Mouse (Mus musculus): Measurements from ENCODE around the gene Hsp90ab1.

The Hsp90ab1 gene

DNA sequence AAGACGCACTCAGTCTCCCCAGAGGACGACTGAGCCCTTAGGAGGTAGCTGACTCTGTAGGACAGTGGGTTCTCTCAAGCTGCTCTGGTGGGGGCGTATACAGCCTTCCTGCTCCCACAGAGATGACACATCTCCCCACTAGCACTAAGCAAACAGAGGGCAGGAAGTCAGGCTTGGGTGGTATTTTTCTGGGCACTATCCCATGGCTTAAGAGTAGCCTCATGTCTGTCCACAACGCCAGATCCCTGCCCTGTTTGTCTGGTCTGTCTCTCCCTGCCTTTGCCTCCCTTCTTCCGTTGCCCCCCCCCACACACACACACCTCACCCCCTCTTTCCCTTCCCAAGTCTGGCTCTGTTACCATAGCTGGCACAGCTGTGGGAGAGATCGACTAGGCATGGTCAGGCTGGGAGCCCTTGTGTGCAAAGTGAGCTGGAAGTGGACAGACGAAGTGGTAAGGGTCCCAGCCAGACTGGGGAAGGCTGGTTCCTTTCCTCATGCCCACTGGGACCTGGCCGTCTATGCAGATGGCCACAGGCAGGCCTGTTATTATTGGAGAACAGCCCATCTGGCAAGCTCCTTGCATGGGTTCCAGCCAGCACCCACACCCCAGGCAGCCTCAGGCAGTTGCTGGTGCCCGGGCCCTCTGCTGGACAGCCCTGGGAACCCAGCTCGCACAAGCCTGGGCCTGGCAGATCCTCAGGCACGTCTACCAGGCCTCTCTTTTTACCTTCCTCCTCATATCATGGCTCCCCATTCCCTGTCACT, 23.7 kb upstream of the Hsp90ab1 start:
- no peak for DNase-seq (ENCODE audit: low spot score)

DNA sequence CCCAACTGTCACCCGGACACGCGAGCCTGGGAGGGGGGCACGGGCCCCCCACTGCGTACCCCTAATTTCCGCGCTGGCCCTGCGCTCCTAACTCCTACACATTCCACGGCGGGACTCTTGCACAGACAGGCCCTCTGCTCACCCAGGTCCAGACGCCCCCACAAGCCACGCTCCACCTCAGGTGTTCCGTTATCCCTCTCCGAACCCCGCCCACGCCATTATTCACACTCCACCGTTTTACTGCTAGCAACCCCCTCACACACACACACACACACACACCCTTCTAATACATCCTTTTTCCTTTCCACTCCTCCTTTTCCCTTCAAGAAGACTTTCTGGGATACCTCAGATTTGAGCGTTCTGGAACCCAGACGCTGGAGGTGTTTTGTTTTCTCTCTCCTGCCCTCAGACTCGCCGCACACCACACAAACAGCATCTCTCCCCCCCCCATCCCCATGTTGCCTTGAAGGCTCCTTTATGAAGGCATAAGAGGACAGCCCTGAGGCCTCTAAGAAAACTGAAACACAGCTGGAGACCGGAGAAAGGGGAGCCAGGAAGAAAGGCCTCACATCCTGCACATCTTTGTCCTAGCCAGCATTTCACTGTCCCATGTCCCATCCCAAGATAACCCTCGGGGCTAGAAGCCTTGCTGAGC, 22.8 kb upstream of the Hsp90ab1 start:
- no peak for DNase-seq (ENCODE audit: low spot score)

DNA sequence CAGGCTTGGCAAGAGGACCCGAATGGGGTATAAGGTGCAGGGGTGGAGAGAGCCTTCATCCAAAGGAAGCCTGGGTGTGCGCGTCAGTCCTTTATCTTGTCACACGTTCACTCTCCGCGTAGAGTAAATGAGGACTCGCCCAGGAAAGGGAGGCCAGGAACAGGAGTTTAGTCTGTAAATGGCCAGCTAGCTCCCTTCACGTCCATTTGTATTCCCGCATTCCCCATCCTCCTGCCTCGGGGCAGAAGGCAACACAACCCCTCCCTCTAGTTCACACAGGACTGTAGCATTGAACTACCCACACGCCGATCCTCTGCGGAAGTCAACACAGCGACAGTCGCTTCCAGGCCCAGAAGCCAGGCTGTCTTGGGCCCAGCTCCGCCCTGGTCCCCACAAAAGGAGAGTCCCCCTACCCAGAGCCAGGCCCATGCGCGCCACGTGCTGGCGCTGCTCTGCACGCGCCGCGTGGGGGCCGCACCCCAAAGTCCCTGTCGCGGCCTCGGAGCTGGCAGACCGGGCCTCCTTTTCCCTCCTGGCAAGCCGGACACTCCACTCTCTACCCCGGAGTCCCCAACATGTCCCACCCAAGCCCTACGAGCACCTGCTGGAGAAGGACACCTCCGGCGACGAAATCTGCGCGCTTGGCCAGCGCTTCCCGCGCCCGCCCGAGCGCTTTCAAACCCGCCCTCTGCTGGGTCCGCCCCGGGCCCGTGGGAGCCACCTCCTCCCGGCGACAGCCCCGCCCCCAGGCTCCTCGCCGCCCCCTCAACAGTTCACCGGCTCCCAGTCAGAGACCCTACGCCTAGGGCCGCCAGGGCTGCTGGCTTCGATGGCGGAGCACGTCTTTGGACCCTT, 22.0 kb upstream of the Hsp90ab1 start:
- peak; percentile 73 for DNase-seq (ENCODE audit: low spot score)

DNA sequence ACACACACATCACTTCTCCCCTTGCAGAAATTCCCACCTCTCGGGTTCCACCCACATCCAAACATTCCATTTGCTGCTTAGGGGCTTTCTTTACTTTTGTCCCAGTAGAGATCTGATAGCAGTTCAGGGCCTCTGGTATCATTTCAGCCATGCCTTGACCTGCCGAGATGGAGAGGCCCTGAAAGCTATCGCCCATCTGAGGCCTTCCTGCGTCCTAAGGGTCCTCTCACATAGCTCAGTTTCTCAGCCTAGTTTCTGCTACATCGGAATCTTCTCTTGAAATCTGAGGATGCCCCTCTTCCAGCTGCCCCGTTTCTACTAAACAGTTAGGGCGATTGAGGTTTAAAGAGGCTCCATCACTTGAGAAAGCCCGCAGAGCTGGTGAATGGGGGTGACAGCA, 21.1 kb upstream of the Hsp90ab1 start:
- no peak for DNase-seq (ENCODE audit: low spot score)

DNA sequence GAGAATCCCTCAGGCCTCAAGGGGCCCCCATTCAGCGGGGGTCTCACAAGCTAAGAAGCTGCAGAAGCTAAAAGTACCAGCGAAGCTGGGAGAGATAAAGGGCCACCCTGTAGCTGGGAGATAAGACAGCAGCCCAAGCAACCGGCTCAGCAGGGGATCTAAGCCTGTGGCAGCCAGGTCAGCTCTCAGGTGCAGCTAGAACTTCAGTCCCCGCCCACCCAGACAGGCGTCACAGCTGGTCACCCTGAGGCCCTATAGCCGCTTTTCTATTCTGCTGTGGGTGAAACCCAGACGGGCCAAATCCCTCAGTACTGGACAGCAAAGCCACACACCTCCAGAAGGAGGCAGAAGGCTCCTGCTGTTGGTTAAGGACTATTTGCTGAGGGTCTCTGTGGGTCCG, 20.4 kb upstream of the Hsp90ab1 start:
- peak; percentile 53 for DNase-seq (ENCODE audit: low spot score)

DNA sequence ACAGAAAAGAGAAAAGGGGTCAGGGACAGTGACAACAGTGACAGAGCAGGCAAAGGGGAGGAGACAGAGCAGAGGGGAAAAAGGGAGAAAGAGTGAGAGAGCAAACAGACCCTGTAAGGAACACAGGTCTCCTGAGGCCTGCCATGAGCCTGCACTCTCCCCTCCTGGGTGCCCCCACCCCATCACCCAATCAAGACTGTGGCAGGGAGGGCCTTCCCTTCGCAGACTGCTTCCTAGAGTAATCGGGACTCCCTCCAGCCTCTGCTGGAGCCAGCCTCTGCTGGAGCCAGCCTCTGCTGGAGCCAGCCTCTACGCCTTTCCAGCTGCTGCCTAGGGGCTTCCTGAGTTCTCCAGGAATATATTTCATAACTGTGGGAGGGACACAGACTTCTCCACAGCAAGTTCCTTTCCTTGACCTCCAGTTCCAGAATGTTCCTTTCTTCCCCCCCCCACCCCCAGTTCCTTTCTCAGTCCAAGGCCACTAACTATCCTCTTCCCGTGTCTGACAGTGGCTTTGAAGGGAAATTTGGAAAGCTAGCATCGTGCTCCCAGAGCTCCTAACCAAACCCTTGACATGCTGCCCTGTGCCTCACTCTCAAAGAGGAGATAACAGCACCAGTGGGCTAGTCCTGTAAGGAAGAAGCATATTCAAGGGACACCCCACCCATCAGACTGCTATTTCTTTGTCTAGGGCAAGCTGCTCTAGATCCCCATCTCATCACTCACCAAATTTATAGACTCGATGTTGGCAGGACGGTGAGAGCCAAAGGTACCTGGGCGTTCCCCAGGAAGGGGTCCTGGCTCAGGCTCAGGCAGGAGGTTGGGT, 19.7 kb upstream of the Hsp90ab1 start:
- no peak for DNase-seq (ENCODE audit: low spot score)

DNA sequence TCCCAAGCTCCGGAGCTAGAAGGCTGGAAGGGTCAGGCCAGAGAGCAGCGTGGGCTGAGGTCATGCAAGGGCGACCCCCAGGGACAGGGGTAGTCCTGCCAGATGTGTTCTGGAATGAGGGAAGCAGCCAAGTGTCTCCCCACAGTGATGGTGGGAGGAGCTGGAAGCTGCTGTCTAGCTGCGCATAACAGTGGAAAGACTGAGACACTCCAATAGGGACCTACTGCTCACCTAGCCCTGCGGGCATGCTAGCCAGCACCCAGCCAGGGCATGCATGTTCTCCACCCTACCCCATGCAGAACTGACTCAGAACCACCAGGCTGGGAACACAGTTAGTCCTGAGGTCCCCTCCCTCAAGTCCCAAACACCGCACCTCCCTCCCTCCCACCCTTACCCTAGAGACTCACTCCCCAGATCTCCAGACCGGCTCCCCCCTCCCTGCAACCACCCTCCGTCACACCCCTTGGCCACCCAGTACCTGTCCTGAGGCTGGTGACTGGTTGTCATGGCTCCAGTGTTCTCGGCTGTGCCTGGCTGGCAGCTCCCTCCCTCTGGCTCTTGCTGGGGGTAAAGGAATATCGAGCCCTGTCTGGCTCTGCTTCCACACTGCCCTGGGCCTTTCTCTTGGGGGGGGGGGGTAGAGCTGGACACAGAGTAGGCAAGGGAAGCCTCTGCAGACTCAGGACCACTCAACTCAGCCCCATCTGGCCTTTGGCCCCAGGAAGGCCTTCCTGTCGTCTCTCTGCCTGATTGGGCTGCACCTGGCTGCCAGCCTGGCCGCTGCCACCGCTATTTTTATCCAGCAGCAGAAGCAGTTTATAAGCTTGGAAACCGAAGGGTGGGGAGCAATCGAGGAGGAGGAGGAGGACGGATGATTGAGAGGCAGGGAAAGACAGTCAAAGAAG, 18.9 kb upstream of the Hsp90ab1 start:
- no peak for DNase-seq (ENCODE audit: low spot score)

DNA sequence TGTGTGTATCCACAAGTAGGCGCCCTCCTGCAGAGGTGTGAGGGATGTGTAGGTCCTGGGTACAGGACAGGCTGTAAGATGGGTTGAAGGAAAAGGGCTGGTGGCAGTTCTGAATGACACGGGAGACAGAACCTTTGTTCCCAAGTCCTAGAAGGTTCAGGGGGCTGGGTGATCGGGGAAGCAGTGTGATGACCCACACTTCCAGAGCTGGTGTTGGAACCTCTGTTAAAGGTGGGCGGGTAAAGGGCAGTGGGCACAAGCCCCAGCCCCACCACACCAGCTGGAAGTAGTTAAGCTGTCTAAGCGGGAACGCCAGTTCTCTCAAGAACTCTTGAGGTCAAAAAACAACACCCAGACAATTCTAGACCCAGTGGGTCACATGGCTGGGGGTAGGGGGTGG, 17.3 kb upstream of the Hsp90ab1 start:
- DNase-seq (ENCODE audit: low spot score) = no peak

DNA sequence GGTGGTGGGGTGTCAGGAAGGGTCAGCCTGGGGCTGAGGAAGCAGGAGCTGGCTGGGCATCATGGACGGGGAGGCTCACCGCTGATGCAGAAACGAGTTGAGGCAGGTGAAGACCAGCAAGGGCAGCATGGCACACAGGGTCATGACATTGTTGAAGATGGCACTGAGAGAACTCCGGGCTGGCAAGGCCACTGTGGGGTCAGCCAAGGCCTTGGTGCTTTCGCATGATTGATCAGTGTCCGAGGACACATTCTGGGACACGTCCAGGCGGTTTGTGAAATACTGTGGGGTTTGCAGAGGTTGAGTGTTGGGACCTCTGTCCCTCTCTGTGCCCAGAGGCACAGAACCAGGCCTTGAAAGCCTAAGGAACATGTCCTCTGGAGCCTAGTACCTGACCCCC, 16.8 kb upstream of the Hsp90ab1 start:
- no peak for DNase-seq (ENCODE audit: low spot score)

DNA sequence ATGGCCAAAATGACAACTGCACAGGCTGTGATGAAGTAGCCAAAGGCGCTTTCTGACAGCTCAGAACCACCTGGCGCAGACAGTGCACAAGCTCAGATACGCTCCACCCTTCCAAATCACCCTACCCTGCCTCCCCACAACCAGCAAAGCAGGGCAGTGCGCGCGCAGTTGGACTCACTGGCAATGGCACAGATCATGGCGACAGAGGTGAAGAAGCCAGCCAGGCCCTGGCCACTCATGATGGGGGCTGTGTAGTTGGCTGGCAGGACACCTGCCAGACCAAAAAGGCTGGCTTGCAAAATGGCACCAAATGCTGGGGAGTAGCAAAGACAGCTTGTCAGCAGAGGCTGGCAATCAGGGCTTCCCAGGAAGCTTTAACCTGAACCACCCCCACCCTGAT, 16.2 kb upstream of the Hsp90ab1 start:
- DNase-seq (ENCODE audit: low spot score) = no peak

DNA sequence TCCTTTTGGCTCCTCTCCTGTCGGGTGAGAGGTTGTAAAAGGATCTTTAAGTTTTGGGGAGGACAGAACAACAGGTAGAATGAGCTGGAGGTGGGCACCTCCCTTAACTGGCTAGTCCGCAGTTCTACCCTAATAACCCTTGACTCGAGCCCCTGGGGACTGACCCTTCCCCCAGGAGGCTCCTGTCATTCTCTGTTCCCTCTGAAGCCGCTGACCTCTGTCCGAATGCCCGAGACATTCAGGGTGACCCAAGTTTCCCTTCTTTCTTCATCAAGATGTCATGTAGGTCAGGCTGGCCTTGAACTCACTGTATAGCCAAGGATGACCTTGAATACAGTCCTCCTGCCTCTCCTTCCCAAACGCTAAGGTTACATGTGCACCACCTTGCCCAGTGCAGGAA, 15.3 kb upstream of the Hsp90ab1 start:
- DNase-seq (ENCODE audit: low spot score) = no peak

DNA sequence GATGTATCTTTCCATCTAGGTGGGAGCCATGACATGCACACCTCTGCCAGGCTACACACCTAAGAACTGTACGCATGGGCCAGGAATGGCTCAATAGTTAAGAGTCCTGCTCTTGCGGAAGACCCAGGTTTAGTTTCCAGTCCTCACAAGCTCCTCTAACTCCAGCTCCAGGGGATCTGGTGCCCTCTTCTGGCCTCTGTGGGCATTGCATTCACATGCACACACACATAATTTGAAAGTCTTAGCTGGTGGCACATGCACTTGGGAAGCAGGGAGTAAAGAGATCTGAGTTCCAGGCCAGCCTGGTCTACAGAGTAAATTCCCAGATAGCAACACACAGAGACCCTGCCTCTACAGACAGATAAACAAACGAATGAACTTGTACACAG, 13.4 kb upstream of the Hsp90ab1 start:
- DNase-seq (ENCODE audit: low spot score) = no peak

DNA sequence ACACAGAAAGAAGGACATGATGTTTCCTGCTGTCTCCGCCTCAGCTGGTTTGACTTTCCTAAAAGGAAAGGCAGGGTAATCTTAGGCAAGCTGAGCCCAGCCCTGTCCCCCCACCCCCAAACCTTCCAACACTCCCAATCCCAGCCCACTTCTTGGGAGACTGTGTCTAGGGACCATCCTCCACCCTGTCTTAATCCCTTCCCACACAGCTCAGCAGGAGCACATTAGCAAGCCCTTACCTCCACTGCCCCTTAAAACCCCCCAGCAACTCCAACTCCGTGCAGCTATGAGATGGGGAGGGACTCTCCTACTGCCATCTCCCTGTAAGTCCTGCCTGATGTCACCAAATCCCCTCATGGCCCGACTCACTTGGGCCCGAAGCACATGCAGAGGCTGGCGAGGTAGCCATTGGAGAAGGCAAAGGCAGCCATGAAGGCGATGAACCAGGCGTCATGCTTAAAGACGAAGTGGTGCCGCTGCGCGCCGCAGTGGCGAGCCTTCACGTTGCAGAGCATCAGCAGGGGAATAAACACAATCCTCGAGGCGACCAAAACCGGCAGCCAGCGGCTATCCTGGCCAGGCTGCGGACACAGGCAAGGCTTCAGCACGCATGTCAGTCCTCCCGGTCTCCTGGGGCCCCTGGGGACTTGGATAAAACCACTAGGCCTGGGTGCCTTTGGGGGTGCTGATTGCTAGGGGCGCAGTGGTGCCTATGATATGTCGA, 12.8 kb upstream of the Hsp90ab1 start:
- DNase-seq (ENCODE audit: low spot score) = no peak

DNA sequence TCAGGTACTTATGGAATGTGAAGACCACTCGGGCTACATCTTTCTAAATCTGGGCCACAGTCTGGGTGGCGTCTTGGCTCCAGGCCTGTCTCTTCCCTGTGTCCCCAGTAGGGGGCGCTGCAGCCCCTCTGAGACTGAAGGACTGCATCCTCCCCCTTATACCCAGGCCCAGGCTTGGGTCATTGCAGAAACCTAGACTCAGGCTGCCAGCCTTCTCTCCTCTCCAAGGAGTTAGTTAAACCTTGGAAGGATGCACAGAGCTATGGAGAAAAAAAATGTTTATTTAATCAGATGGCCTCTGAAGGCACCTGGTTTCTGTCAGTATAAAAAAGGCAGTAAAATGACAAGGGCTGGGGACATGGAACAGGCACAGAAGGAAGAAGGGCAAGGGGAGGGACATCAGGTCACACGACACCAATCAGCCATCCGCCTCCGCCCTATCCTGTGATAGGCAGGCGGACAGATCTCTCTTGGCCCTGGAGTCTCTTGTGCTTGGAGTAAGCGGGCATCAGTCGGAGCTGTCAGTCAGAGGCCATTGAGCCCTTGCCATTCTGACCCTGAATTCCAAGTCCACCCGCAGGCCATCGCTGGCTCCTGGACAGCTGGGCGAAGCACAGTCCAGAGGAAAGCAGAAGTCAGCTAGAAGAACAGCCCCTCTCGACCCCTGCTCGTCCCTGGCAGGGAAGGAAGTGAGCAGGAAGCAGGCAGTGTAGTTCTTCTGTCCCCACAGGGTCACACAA, 12.0 kb upstream of the Hsp90ab1 start:
- peak; percentile 61 for DNase-seq (ENCODE audit: low spot score)

DNA sequence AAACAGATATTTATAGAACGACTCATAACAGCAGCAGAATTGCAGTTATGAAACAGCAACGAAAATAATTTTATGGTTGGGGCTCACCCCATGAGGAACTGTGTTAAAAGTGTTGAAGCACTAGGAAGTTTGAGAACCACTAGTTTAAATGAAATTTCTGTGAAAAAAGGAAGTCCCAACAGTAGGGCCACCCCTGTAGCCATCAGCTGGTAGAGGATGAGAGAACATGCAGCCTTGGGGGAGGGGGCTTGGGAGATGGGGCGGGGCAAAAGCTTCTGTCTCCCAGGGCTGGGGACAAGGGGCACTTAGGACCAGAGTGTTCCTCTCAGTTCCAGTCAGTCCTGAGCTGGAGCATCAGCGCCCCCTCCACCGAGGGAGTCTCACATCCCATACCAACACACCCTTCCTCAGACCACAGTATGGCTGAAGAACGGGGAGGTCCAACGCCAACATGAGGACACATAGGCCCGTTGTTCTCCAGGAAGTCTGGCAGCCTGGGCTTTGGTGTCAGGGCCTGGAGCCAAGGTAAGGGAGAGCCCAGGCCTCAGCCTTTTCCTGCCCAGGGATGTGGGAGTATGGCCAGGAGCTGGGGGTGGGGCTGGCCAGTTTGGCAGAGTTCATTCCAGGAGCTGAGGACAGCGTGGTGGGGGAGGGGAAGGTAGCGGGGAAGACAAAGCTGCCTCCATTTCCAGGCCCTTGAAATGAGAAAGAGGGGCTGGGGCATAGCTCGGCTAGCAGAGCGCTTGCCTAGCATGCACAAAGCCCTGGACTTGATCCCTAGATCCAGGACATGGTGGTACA, 11.2 kb upstream of the Hsp90ab1 start:
- DNase-seq (ENCODE audit: low spot score) = no peak

DNA sequence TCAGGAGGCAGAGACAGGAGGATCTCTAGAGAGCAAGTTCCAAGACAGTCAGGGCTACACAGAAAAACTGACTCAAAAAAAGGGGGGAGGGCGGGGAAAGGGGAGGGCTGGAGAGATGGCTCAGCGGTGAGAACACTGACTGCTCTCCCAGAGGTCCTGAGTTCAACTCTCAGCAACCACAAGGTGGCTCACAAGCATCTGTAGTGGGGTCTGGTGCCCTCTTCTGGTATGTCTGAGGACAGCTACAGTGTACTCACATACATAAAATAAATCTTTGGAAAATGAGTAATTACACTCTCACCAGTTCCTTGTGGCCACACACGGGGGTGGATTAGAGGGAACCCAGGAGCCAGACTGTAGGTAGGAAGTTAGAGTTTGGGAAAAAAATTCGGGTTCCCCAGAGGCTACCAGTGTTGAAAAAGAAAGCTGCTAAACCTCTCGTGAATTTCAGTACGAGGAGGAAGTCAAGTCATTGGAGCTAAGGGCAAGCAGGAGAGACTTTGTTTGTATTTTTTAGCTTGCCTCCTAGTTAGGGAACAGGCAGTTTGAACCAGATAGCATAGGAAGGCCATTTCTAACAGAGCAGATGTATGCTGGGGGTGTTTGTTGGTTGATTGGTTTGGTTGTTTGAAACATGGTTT, 9.8 kb upstream of the Hsp90ab1 start:
- no peak for DNase-seq (ENCODE audit: low spot score)

DNA sequence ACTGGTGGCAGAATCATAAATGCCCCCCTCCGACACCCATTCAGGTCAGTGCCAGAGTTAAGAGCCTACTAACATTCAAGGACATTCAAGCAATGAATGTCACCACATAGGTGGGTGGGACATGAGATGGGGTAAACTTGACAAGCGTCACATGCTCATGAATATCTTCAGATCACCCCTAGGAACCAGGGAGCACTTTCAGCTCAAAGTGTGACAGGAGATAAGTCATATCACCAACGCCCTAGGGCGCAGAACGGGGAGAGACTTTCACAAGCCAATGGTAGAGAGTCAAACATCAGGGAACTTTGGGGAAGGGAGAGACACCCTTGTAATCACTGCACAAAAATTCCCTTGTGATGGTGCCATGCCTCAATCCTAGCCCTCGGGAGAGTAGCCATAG, 9.1 kb upstream of the Hsp90ab1 start:
- no peak for DNase-seq (ENCODE audit: low spot score)

DNA sequence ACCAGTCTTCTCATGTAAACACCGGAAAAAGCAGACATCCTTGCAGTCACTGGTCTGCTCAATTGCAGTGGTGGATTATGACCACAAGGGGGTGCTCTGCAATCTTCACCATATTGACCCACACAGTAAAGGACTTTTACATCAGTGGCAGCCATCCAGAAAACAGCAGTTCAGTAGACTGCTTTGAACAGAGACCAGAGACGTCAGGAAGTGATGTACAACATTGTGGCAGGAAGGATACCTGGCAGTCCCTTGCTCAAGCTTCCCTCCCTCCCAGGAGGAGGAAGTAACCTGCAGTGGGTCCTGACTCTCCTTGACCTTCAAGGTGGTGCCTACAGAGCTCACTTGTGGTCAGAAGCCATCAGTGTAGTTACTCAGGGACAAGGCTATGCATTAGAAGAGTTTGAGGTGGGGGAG, 8.5 kb upstream of the Hsp90ab1 start:
- peak; percentile 48 for DNase-seq (ENCODE audit: low spot score)

Data from yolk sac, embryonic 10.5 days (tissue).